Comparison of ENCODE assay signal across 8 mouse cellular contexts in the genomic region with DNA sequence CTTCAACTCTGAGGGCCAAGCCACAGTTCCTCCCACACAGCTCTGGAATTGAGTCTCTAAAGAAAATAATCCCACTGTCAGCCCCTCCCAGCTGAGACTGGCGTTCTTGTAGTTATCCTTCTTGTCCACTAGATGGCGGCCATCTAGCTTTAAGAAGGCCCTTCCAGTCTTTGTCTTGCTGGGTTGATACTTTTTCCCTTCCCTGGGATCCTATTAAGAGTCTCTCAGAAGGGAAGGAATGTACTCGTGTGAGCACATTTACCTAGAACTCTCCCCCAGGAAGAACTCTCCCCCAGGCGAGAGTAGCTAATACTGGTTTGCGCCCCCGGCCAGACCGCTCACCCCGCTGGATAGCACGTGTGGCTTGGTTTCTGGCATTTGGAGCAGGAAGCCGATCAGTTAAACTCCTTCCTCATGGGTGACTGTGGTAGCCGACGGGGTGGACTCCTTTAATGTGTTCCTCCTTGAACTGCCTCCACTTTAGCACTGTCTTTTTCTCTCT. TPM values are rescaled to one million over a fixed set of nuclear protein-coding genes. Genes with fewer than 3 reads are reported as not detected.
DNase-seq lines count a peak whose midpoint lies in the region; ATAC-seq and TF ChIP-seq lines count a peak whose summit lies in the region.

No protein-coding gene starts in this region.

- H3K27me3 ChIP-seq in forebrain, embryonic 11.5 days (ENCODE audit: control insufficient read depth, insufficient read depth, low read length), result no peaks in the 10 kb centered on the region
- no peaks in the 10 kb centered on the region for H3K27me3 ChIP-seq in lung, postnatal 0 days (replicated peaks; ENCODE audit: insufficient read depth, low read length)

- H3K4me2 ChIP-seq in forebrain, embryonic 11.5 days (ENCODE audit: low read depth, low read length, severe bottlenecking), result peak overlapping the region; percentile 18; the same call in 1 of the 2 replicates
- peak overlapping the region; percentile 36 for H3K4me2 ChIP-seq in lung, postnatal 0 days (replicated peaks; ENCODE audit: low read depth, low read length)

- 38% methylated on average over 12 of the region's 12 CpGs for WGBS in forebrain, embryonic 11.5 days
- 37% methylated on average over 12 of the region's 12 CpGs for WGBS in lung, postnatal 0 days

- H3K9me3 ChIP-seq in forebrain, embryonic 11.5 days (ENCODE audit: control insufficient read depth, low read length), result no peaks in the 10 kb centered on the region
- H3K9me3 ChIP-seq in lung, postnatal 0 days (ENCODE audit: low read length), result no peaks in the 10 kb centered on the region

- H3K9ac ChIP-seq in forebrain, embryonic 11.5 days (ENCODE audit: low read length), result peak overlapping the region; percentile 32
- no peak overlapping the region for H3K9ac ChIP-seq in lung, postnatal 0 days (replicated peaks; ENCODE audit: low read depth)

- peak; percentile 54 to 73 for DNase-seq in left cerebral cortex, postnatal 14 days (ENCODE audit: low spot score in 2 of 2)
- DNase-seq in left cerebral cortex, postnatal 4 days, result no peak
- peak; percentile 84 for DNase-seq in brain, adult 2 months (ENCODE audit: low read depth, low spot score)
- DNase-seq in forebrain, embryonic 11.5 days (ENCODE audit: low spot score), result peak; percentile 66
- peak; percentile 61 for DNase-seq in hindlimb bud, embryonic 11.5 days (ENCODE audit: extremely low spot score, low read depth, low spot score)
- DNase-seq in lung, postnatal 0 days (ENCODE audit: low spot score), result peak; percentile 94
- peak; percentile 89 for DNase-seq in retina, embryonic 14.5 days (ENCODE audit: low spot score)
- no peak for DNase-seq in urinary bladder, postnatal 10 days (ENCODE audit: low spot score)

- no peak overlapping the region for H3K27ac ChIP-seq in forebrain, embryonic 11.5 days (ENCODE audit: low read depth, low read length)
- H3K27ac ChIP-seq in lung, postnatal 0 days (ENCODE audit: low read length), result no peak overlapping the region

- intact Hi-C loops in left cerebral cortex, postnatal 14 days (cut with DNase I), result loop anchor here (10.0 kb wide), 1 partner anchor 296 kb away; a partner anchor contains a TSS
- intact Hi-C loops in left cerebral cortex, postnatal 4 days (cut with DNase I), result no loop called here

- TF ChIP-seq CTCF in lung, postnatal 0 days (IDR thresholded peaks at IDR 0.05), result peak; percentile 90

- TF ChIP-seq EP300 in lung, postnatal 0 days (IDR thresholded peaks at IDR 0.05), result no peak

- H3K36me3 ChIP-seq in forebrain, embryonic 11.5 days (ENCODE audit: control insufficient read depth, insufficient read depth, low read length), result no peaks in the 10 kb centered on the region
- H3K36me3 ChIP-seq in lung, postnatal 0 days (ENCODE audit: insufficient read depth, low read length), result no peaks in the 10 kb centered on the region

- peak; percentile 55 for ATAC-seq in forebrain, embryonic 11.5 days (replicated peaks; ENCODE audit: low FRiP score)
- peak; percentile 78 for ATAC-seq in lung, postnatal 0 days

- no peaks in the 10 kb centered on the region for H3K4me1 ChIP-seq in forebrain, embryonic 11.5 days (replicated peaks; ENCODE audit: control insufficient read depth, insufficient read depth, low read length)
- no peaks in the 10 kb centered on the region for H3K4me1 ChIP-seq in lung, postnatal 0 days (ENCODE audit: insufficient read depth, low read depth, low read length)

- no peak overlapping the region for H3K4me3 ChIP-seq in forebrain, embryonic 11.5 days (ENCODE audit: low read depth, low read length)
- H3K4me3 ChIP-seq in lung, postnatal 0 days (ENCODE audit: low read depth, low read length), result no peak overlapping the region

RNA-seq across cellular contexts. Expression of a gene that starts 6.5 kb away (rescaled TPM):
- total RNA-seq in left cerebral cortex, postnatal 14 days (2021), result 1 to 10 TPM; 7.1 to 7.6 TPM
- 10 to 100 TPM; 10.9 to 12.4 TPM for total RNA-seq in left cerebral cortex, postnatal 4 days (2021)
- 16.8 and 17.8 TPM in 2 replicates for polyA plus RNA-seq in forebrain, embryonic 11.5 days (2014; fragmentation: Nextera tagmentation; extraction: Ambion mirVana)
- 29.4 and 32.2 TPM in 2 replicates for polyA plus RNA-seq in lung, postnatal 0 days (2015; fragmentation: Nextera tagmentation; extraction: Ambion mirVana)

RNA-seq across cellular contexts. Expression of a gene that starts 6.7 kb away (rescaled TPM):
- total RNA-seq in left cerebral cortex, postnatal 14 days (2021), result 10 to 100 TPM; 31.6 to 34.9 TPM
- total RNA-seq in left cerebral cortex, postnatal 4 days (2021), result 10 to 100 TPM; 29.7 to 36.2 TPM
- 37.3 and 37.8 TPM in 2 replicates for polyA plus RNA-seq in forebrain, embryonic 11.5 days (2014; fragmentation: Nextera tagmentation; extraction: Ambion mirVana)
- 16.9 and 21.1 TPM in 2 replicates for polyA plus RNA-seq in lung, postnatal 0 days (2015; fragmentation: Nextera tagmentation; extraction: Ambion mirVana)

RNA-seq across cellular contexts. Expression of a gene that starts 16.0 kb away (rescaled TPM):
- under 1 TPM; 0.15 to 0.24 TPM for total RNA-seq in left cerebral cortex, postnatal 14 days (2021)
- total RNA-seq in left cerebral cortex, postnatal 4 days (2021), result under 1 TPM; 0.12 to 0.14 TPM
- 0.21 and 0.31 TPM in 2 replicates for polyA plus RNA-seq in forebrain, embryonic 11.5 days (2014; fragmentation: Nextera tagmentation; extraction: Ambion mirVana)
- polyA plus RNA-seq in lung, postnatal 0 days (2015; fragmentation: Nextera tagmentation; extraction: Ambion mirVana), result not detected in 2 replicates

RNA-seq across cellular contexts. Expression of a gene that starts 21.2 kb away (rescaled TPM):
- total RNA-seq in left cerebral cortex, postnatal 14 days (2021), result under 1 TPM; 0.48 to 0.55 TPM
- under 1 TPM; 0.38 to 0.48 TPM for total RNA-seq in left cerebral cortex, postnatal 4 days (2021)
- not detected in 2 replicates for polyA plus RNA-seq in forebrain, embryonic 11.5 days (2014; fragmentation: Nextera tagmentation; extraction: Ambion mirVana)
- polyA plus RNA-seq in lung, postnatal 0 days (2015; fragmentation: Nextera tagmentation; extraction: Ambion mirVana), result 0.10 and 0.18 TPM in 2 replicates

RNA-seq across cellular contexts. Expression of a gene that starts 44.1 kb away (rescaled TPM):
- 10 to 100 TPM; 19.7 to 22.1 TPM for total RNA-seq in left cerebral cortex, postnatal 14 days (2021)
- total RNA-seq in left cerebral cortex, postnatal 4 days (2021), result 10 to 100 TPM; 72.9 to 79.6 TPM
- 146 and 150 TPM in 2 replicates for polyA plus RNA-seq in forebrain, embryonic 11.5 days (2014; fragmentation: Nextera tagmentation; extraction: Ambion mirVana)
- 99.9 and 101 TPM in 2 replicates for polyA plus RNA-seq in lung, postnatal 0 days (2015; fragmentation: Nextera tagmentation; extraction: Ambion mirVana)

Comparison
In these comparisons a context has a peak if more than half of its experiments do, and no peak if none do; other contexts are left out.
1. DNase-seq: peak in left cerebral cortex, postnatal 14 days (2 of 2), brain, adult 2 months (single experiment), forebrain, embryonic 11.5 days (single experiment), hindlimb bud, embryonic 11.5 days (single experiment), lung, postnatal 0 days (single experiment) and retina, embryonic 14.5 days (single experiment); none in left cerebral cortex, postnatal 4 days (single experiment) and urinary bladder, postnatal 10 days (single experiment).